Mouse (Mus musculus): ENCODE results near the gene Ccdc78. TPM values are rescaled to one million over a fixed set of nuclear protein-coding genes. Genes with fewer than 3 reads are reported as not detected.
A peak's percentile ranks its signal among the peaks of the same experiment; 100 is the strongest.
"Not testable (repeated sequence)": the region's sequence is repeated elsewhere in the genome, so short reads cannot be mapped to it uniquely, and the experiment has no call there.

Ccdc78 gene
- total RNA-seq (2021), result not detected
- long read RNA-seq, experiment 1, partial matches to known transcripts, result 0 of 3 reads
- long read RNA-seq, experiment 1, other reads (novel, unspliced or antisense), result 3 of 3 reads
- long read RNA-seq, experiment 2, partial matches to known transcripts, result 0 of 4 reads
- long read RNA-seq, experiment 2, other reads (novel, unspliced or antisense), result 4 of 4 reads

GRCm38 (mm10) chr17:25786280-25786679 lies at the start of gene Ccdc78:
Gene Ccdc78 (plus strand): TSS chr17:25786580.
- no peak for DNase-seq

GRCm38 (mm10) chr17:25738861-25739260 lies 47.5 kb upstream of the Ccdc78 start:
- DNase-seq, result no peak

GRCm38 (mm10) chr17:25741471-25741870 lies 44.9 kb upstream of the Ccdc78 start:
- not testable (repeated sequence) for DNase-seq

DNA sequence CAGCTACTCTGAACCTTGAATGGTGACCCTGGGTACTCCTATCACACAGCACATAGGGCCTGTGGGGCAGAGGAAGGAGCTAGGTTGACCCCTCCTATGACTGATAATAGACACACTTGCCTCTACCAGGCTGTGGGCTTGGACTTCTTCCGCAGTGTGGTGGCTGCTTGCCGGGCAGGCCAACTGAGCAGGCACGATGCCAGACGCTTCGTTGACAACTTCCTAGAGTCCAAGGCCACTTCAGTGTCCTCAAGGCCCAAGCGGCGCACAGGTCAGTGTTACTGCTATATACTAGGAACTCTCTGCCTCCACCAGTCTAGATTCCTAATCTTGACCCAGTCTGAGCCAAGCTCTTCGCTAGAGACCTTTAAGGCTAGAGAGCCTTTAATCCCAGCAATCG lies 42.5 kb upstream of the Ccdc78 start:
- DNase-seq, result peak; percentile 64

DNA sequence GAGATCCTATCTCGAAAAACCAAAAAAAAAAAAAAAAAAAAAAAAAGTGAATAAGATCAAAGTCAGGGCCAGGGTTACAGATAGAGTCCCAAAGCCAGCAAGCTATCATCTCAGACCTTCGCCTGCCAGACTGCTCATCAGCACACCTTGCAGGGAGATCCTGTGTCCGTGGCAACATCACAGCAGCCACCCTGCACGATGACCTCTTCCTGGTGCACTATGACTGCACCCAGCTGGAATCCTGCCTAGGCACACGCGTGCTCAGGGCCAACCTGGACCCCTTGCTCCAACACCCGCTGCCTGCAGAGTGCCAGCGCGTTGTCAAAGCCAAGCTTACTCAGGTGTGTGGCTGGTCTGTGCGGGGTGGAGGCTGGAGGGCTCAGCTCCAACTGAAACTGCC lies 42.1 kb upstream of the Ccdc78 start:
- no peak for DNase-seq

DNA sequence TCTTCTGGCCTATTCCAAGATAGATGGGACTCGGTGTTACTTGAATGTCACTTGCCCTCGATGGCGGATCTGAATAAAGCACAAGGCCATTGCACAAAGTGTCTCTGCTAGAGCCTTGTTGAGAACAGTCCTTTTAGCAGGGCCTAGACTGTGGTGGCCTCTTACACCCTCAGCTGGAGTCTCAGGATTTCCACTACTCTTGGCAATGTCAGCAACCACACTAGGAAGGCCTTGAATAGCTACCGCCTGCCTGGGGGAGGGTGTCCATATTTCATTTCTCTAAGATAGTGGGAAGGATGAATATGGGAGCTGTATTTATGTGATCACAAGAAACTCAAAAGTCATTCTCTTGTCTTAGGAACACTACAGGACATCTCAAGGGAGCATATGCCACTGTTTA lies 38.1 kb upstream of the Ccdc78 start:
- DNase-seq, result no peak

DNA sequence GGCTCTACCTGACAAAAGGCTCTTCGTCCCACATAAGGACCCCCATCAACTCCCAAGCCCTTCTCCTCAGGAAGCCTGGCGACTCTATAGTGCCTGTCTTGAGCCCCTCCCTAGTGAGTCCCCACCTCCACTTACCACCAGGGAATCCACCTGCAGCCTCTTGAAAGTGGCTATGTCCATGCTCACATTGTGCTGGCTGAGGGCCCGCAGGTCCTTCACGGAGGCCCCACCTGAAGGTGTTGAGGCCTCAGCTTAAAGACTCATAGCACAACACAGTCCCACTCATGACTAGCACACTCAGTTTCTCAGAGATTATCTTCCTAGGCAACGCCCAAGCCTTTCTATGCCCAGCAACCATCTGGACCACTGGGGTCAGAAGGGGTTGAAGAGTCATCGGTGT lies 37.1 kb upstream of the Ccdc78 start:
- DNase-seq, result no peak

GRCm38 (mm10) chr17:25751446-25751845 lies 34.9 kb upstream of the Ccdc78 start:
- DNase-seq, result peak; percentile 88

DNA sequence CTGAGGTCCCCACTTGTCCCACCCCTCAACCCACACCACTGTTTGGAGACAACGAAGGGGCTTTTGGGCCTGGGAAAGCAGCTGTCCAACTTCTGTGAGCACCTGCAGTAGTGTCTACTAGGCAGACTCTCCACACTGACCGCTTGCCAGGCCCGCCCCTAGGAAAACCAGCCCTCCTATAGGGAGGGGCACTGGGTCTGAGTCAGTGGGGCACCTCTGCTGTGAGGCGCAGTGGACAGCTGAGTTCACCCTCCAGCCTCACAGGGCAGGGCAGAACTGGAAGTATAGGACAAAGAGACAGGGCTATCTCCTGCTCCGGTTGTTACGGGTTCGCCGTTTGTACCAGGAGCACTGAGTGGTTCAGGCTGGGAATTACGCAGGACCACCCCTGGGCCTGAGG lies 32.1 kb upstream of the Ccdc78 start, which contains the start of gene Msln:
Gene Msln (minus strand): TSS at position 138 of the 400 bp plus-strand sequence.
- no peak for DNase-seq

DNA sequence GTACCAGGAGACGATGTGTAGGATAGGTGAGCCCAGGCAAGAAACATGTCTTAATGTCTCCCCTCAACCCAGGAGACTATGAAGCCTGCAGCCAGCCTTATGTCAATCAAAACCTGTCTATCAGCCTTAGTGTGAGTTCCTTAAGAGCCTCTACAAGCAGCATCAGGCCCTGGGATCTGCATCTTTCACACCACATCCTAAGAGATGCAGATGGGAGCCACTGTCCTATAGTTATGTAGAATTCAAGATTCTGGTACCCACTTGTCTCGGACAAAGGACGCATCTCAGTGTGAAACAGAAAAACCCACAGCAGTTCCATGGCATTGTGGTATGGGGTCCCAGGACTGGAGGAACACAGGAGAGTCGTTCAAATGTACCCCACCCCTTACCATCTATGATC lies 31.3 kb upstream of the Ccdc78 start:
- DNase-seq, result no peak

- DNase-seq, result no peak
Observed at GRCm38 (mm10) chr17:25755627-25756377, 30.6 kb upstream of the Ccdc78 start.

DNA sequence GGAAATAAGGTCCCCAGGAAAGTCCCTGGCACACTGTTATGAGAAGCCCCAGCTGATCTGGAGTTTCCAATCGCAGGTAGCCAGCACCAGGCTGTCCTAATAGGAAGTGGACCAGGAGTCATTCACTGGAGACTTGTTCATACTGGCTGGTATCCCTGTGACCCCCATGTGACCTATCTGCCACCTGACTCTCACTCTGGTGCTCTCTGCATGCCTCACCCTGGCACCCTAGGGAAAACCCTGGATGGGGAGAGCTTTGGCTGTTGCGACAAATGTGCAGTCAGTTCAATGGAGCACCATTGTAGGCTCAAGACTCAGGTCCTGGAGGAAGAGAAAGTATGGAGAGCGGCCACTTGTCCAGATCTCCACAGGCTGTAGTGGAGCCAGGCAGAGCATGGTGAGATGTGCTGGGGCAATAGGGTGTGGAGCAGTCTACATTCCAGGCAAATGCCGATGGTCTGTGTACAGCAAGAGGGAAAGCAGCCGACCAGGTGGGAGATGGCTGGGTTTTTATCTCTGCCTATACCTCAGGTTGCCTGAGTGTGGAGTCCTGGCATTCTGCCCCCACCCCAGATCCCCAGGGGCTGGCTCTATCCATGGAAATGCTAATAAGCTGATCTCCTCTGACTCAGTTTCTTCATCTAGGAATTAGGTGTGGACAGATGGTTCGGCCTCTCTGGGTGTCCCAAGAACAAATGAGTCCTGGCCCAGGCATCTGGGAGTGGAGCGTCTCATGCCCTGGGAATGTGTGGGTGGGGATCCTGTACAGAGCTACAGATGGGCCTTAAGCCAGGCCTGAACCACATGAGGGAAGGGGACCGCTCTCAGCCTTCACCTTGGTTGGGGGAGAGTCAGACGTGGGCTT lies 29.8 kb upstream of the Ccdc78 start:
- no peak for DNase-seq

DNA sequence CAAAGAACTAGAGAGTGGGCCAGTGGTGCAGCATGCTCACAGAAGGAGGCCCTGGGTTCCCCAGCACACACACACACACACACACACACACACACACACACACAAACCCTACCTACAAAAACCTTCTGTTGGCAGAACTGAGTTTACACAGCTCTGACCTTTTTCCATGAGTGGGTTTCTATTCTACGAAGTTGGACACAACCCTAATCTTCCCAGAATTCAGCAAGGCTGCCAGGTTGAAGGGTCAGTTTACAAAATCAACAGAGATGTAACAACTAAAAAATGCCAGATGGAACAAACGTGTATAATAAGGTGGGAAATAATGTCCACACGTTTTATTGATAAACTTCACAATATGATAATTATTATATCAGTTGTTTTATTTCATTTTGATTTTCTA lies 28.7 kb upstream of the Ccdc78 start:
- no peak for DNase-seq

DNA sequence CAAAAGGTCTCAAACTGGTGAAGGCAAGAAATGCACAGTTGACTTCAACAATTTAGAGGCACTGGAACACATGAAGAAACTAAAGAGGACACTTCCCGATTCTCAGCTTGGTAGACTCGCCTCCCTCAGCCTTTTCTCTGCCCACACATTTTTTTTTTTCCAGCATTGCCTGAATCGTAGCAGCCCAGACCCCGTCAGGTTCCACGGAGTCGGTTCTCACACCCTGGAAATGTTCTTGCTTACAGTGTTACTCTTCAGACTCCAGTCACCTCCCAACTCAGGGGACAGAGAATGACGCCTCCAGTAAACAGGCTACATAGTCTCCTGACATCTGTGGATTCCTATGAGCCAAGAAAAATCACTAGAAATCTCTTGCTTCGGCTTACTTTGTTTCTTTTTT lies 26.2 kb upstream of the Ccdc78 start:
- no peak for DNase-seq

- DNase-seq, result no peak
Observed at GRCm38 (mm10) chr17:25761561-25761970, 24.8 kb upstream of the Ccdc78 start.

- DNase-seq, result no peak
Observed at GRCm38 (mm10) chr17:25762591-25762990, 23.8 kb upstream of the Ccdc78 start.

DNA sequence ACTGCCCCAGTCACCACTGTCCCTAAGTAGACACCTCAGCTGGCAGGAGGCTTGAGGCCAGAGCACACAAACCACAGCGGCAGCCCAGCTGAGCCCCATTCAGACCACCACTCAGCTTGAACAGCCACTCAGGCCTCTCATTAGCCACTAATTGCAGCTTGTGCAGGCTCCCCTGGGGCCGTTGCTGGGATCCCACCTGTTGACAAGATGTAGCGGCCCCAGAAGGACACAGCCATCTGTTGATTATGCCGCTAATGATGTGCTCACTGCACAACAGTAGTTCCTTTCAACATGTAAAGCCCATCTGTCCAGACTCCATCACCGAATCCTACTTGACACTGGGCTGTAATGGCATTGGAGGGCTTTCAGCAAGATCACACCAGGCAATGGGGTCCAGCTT lies 20.5 kb upstream of the Ccdc78 start:
- no peak for DNase-seq

GRCm38 (mm10) chr17:25769331-25769730 lies 17.0 kb upstream of the Ccdc78 start:
- no peak for DNase-seq

DNA sequence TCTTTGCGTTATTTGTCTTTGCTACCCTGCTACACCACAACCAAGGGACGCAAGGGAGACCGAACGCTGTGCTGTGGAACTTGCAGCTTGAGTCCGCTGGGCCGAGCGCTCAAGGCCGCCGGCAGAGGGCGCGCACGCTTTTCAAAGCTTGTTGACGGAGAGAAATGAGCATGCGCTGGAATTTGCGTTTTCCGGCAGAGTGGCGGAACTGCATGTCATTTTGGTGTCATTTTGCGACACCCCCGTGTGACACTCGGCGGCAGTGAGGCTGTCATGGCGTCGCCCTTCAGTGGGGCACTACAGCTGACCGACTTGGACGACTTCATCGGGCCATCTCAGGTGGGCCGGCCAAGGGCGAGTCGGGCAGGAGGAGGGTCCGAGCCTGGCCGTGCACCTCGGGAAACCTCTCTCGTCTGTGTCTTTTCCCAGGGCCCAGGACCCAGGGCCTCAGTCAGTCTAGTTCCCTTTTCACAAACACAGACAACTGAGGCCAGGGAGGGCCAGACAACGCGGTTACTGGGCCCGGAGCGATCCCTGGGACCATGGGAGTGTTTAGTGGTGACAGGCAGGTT lies 12.7 kb upstream of the Ccdc78 start, which contains the start of gene Narfl:
Gene Narfl (plus strand): TSS at position 228 of the 572 bp plus-strand sequence.
- peak; percentile 98 for DNase-seq

DNA sequence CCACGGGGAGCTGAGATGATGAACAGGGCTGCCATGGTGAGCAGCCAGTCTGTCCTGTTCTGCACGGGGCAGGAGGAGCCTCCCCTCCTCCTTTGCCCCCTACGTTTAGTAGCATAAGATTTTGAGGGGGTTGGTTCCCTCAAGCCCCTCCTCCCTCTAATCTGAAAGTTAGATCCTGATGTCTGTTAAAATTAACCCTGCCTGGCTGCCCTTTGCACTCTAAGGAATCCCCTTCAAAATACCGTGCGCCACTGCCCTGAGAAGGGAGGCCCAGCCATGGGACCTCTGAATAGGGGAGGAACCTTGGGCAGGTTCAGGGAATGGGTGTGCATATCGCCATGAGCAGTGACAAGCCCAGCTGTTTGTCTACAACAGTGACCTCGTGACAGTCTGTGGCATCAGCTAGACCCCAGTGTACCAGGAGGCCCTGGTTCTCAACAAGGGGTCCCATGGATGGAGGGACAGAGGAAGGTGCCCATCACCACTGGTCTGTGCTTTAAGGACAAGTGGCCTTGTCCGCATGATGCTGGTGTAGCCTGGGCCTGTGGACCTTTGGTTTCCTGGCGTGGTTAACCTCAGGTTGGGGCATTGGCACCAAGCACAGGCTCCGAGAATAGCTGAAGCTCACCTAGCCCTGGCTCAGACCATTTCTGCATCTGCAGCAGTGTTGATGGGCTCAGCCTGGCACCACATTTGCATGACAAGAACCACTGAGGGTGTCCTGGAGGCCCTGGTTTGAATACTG lies 10.9 kb upstream of the Ccdc78 start:
- no peak for DNase-seq

GRCm38 (mm10) chr17:25777948-25778347 lies 8.4 kb upstream of the Ccdc78 start:
- DNase-seq, result no peak

DNA sequence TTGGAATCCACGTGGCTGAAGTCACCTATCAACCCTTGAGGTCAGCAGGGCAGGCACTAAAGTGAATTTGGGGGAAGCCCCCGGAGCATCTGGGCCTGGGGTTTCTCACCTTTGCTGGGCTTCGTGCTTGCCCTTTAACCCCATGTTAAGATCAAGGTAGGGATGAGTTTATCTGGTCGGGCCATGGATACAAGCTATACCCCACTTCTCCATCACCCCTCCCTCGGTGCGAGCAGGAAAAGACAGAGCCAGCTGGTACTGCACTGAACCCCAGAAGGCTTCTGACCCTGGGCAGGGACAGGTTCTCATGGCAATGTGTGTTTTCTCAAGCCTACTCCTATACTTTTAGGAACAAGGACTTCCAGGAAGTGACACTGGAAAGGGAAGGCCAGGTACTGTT lies 5.0 kb upstream of the Ccdc78 start:
- DNase-seq, result no peak

Data from adrenal gland, postnatal 10 days (tissue).